Mouse (Mus musculus) ovary, postnatal 14 days (tissue): ENCODE data around the gene Tex16.

Experiments used
- DNase-seq: peaks from one replicate; pipeline ENCODE4 v3.0.0; 2022; ENCODE audit warnings: low spot score

Gene Tex16

DNA sequence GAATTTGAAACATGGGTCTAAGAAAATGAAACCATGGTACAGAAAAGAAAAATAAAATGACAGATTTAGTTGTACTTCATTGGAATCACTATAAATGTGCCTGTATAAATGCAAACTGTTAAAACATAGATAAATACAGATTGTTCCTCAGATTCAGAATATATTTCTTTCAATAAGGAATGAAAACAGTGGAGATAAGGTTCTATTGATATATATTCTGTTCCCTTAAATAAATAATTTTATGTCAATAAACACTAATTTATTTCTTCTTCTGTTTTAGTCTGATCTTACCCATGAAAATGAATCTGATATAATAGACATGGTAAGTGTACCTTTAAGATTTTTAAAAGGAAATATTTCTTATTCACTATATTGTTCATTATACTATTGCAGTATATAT, at the start of gene Tex16:
Gene Tex16 (plus strand): TSS at position 301 of the 400 bp plus-strand sequence.
- no peak for DNase-seq

DNA sequence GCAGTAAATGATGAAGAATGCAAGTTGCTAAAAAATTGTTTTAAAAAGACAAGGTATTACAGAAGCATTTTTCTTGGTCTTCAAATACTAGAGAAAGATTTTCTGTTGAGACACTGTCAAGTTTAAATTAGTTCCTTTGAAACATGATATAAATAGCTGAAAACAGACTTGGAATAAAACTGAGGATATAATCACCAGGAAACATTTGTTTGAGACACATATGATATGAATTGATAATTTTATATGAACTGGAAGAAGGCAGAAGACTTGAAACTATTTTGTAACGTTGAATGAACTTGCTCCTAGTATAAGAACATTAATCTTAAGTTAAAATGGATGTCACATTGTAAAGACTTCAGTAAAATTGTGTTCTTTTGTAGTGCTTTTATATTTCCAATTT, 11.1 kb upstream of the Tex16 start:
- no peak for DNase-seq
